Mouse (Mus musculus): ENCODE results near the gene Gm14137.

GRCm38 (mm10) chr2:119166901-119167865 lies 7.1 kb upstream of the Gm14137 start, which contains the start of gene Gchfr:
- TF ChIP-seq CTCF (IDR thresholded peaks at IDR 0.05; ENCODE audit: extremely low read depth, insufficient read depth, insufficient read length, insufficient replicate concordance) (no peak), POLR2A (IDR thresholded peaks at IDR 0.05; ENCODE audit: low read depth, low read length) (no peak)

All from spleen, adult 2 months (tissue).